ENCODE assay signal across 25 mouse cellular contexts in the genomic region with DNA sequence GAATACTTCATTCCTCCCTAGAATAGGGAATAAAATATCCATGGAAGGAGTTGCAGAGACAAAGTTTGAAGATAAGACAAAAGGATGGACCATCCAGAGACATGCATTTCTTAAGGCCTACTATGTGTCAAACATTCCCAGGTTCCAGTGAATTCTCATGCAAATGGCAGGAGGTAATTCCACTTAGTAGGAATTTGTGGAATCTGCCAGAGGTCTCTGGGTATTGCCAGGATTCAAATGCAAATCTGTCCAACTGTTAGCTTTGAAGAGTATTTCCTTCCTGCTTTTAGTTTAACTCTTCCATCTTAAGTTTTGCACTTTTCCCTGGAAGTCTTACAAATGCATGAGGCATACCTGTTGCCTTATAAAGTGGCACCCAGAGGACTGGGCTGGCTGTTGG.
"Had no signal": no experiment of that assay in that cellular context is flagged by ENCODE, and none has a peak within 500 bp of the region (broad histone marks: within the 10 kb centered on the region; RNA-seq: fewer than 3 reads in every experiment).

No protein-coding gene starts in this region.

- H3K4me2 ChIP-seq: heart, embryonic 12.5 days; hindbrain, embryonic 12.5 days; hindbrain, embryonic 14.5 days; intestine, embryonic 15.5 days; limb, embryonic 12.5 days; liver, embryonic 11.5 days; liver, embryonic 13.5 days had no signal

- H3K36me3 ChIP-seq: heart, embryonic 12.5 days; hindbrain, embryonic 10.5 days; hindbrain, embryonic 12.5 days; intestine, embryonic 15.5 days; limb, embryonic 10.5 days; limb, embryonic 12.5 days; liver, embryonic 13.5 days had no signal

- DNase-seq: gastrocnemius, adult 2 months; gastrocnemius, postnatal 10 days; gastrocnemius, postnatal 25 days; heart, adult 2 months; heart, postnatal 10 days; heart, postnatal 4 days; kidney, adult 18-20 months; kidney, adult 8-10 months; kidney, postnatal 10 days; kidney, postnatal 36 days; layer of hippocampus, adult 9-11 months; layer of hippocampus, postnatal 36 days; liver; liver, embryonic 13.5 days had no signal

- H3K4me1 ChIP-seq: heart, embryonic 12.5 days; hindbrain, embryonic 10.5 days; hindbrain, embryonic 12.5 days; intestine, embryonic 15.5 days; limb, embryonic 10.5 days; limb, embryonic 12.5 days; liver, embryonic 13.5 days had no signal

- H3K9me3 ChIP-seq: heart, embryonic 12.5 days; hindbrain, embryonic 10.5 days; hindbrain, embryonic 12.5 days; intestine, embryonic 15.5 days; limb, embryonic 10.5 days; limb, embryonic 12.5 days; liver, embryonic 13.5 days had no signal

- H3K9ac ChIP-seq: heart, embryonic 12.5 days; hindbrain, embryonic 12.5 days; hindbrain, embryonic 14.5 days; intestine, embryonic 15.5 days; limb, embryonic 12.5 days; liver, embryonic 13.5 days had no signal

- H3K4me3 ChIP-seq: gastrocnemius, adult 2 months; heart, adult 2 months; heart, embryonic 12.5 days; hindbrain, embryonic 10.5 days; hindbrain, embryonic 12.5 days; intestine, embryonic 15.5 days; limb, embryonic 10.5 days; limb, embryonic 12.5 days; liver, embryonic 13.5 days had no signal

- H3K27ac ChIP-seq: gastrocnemius, adult 2 months; heart, adult 2 months; hindbrain, embryonic 10.5 days; hindbrain, embryonic 12.5 days; hindbrain, embryonic 14.5 days; intestine, embryonic 15.5 days; limb, embryonic 10.5 days; limb, embryonic 12.5 days; liver, embryonic 13.5 days had no signal

- H3K27me3 ChIP-seq: heart, embryonic 12.5 days; hindbrain, embryonic 12.5 days; intestine, embryonic 15.5 days; limb, embryonic 12.5 days; liver, embryonic 13.5 days had no signal

- ATAC-seq: hindbrain, embryonic 16.5 days; inflammation-experienced regulatory T-cells, adult 6 months; intestine, embryonic 15.5 days; intestine, postnatal 0 days had no signal
